Mouse (Mus musculus) liver, embryonic 14.5 days (tissue): ENCODE results near the gene Ccdc17. TPM values are rescaled to one million over a fixed set of nuclear protein-coding genes. Genes with fewer than 3 reads are reported as not detected.

ENCODE experiments used
- ATAC-seq: fragments of 200-750 bp; cut with Nextera tagmentation; 2 replicates; pipeline ENCODE4 v1.8.0; 2017; ENCODE audit warnings: moderate number of reproducible peaks, mild to moderate bottlenecking, moderate library complexity; ENCODE audit not compliant: insufficient read depth
- DNase-seq, 3 experiments: peaks; one replicate each; pipeline ENCODE4 v3.0.0-alpha.2; 2012 to 2013; ENCODE audit warnings: low read depth in 3 of 3, low spot score in 3 of 3
- H3K27ac ChIP-seq: fragments of 300-500 bp; sonication (generic); 2 replicates; pipeline ENCODE4 v1.5.1; 2014; ENCODE audit warnings: moderate library complexity, mild to moderate bottlenecking, control low read depth, inconsistent platforms
- H3K27me3 ChIP-seq: fragments of 300-500 bp; sonication (generic); 2 replicates; pipeline ENCODE4 v1.6.1; 2014; ENCODE audit warnings: mild to moderate bottlenecking, low read length, moderate library complexity; ENCODE audit not compliant: control insufficient read depth, insufficient read depth
- H3K36me3 ChIP-seq: fragments of 300-500 bp; sonication (generic); replicated peaks from 2 replicates; pipeline ENCODE4 v1.6.1; 2014; ENCODE audit warnings: low read depth; ENCODE audit not compliant: control insufficient read depth, insufficient read depth
- H3K4me1 ChIP-seq, 2 experiments: fragments of 200-500 bp in 1 of 2; fragments of 300-500 bp in 1 of 2; sonication (generic) in 1 of 2; replicated peaks; 2 replicates each; pipeline ENCODE4 v1.6.1; 2012 to 2014; ENCODE audit warnings: antibody characterized with exemption in 1 of 2, inconsistent platforms in 1 of 2, low read length in 1 of 2; ENCODE audit not compliant: control insufficient read depth in 2 of 2, insufficient read depth in 2 of 2
- H3K4me2 ChIP-seq: fragments of 300-500 bp; sonication (generic); 2 replicates; pipeline ENCODE4 v1.6.1; 2014; ENCODE audit warnings: low read depth, mild to moderate bottlenecking, control low read depth, moderate library complexity
- H3K4me3 ChIP-seq, 2 experiments: fragments of 200-500 bp in 1 of 2; fragments of 300-500 bp in 1 of 2; sonication (generic) in 1 of 2; 2 replicates each; pipeline ENCODE4 v1.5.1; 2012 to 2014; ENCODE audit warnings: low read depth in 2 of 2, low read length in 2 of 2, mild to moderate bottlenecking in 2 of 2, control low read depth in 1 of 2, inconsistent platforms in 1 of 2, moderate library complexity in 1 of 2; ENCODE audit not compliant: insufficient read depth in 1 of 2
- H3K9ac ChIP-seq: fragments of 300-500 bp; sonication (generic); replicated peaks from 2 replicates; pipeline ENCODE4 v1.6.1; 2014; ENCODE audit warnings: mild to moderate bottlenecking, control low read depth, moderate library complexity
- H3K9me3 ChIP-seq: fragments of 300-500 bp; sonication (generic); 2 replicates; pipeline ENCODE4 v1.6.1; 2016; ENCODE audit warnings: low read length, mixed read lengths; ENCODE audit not compliant: control insufficient read depth
- CTCF ChIP-seq: IDR thresholded peaks from 2 replicates; pipeline ENCODE4 v1.5.1; 2016; ENCODE audit warnings: antibody characterized with exemption, low read depth, control low read depth
- EP300 ChIP-seq: IDR thresholded peaks from 2 replicates; pipeline ENCODE4 v1.6.1; 2016; ENCODE audit warnings: antibody characterized with exemption, low read depth
- WGBS: fragments of 180-500 bp; shearing (Covaris S2); extraction: QIAGEN DNeasy Blood & Tissue Kit; methylation state at CpG from one replicate; pipeline ENCODE4 v1.1.7; 2014; ENCODE audit not compliant: insufficient replicate concordance; 5-methylcytosine and 5-hydroxymethylcytosine counted together
- polyA plus RNA-seq, 2 experiments: library from polyadenylated mRNA; depleted of rRNA in 1 of 2; stranded (reverse) in 1 of 2; unstranded in 1 of 2; fragments of >200 nt; fragmentation: Nextera tagmentation in 1 of 2; extraction: Ambion mirVana in 1 of 2; gene quantifications; 2 replicates each; pipeline versions ENCODE4 v1.2.1 to v1.2.3; 2012 to 2014

Gene Ccdc17
- polyA plus RNA-seq, 2 experiments = 1.9 TPM

- no peak overlapping the region for H3K4me2 ChIP-seq
- no peak for DNase-seq
- WGBS = 49% methylated on average over 6 of the region's 6 CpGs
- no peak overlapping the region for H3K27ac ChIP-seq
- H3K4me3 ChIP-seq = no peak overlapping the region
- H3K27me3 ChIP-seq = no peaks in the 10 kb centered on the region
- no peaks in the 10 kb centered on the region for H3K9me3 ChIP-seq
- no peak overlapping the region for H3K9ac ChIP-seq
- H3K36me3 ChIP-seq = peaks cover 32% of the 10 kb centered on the region
- 0 out of 2 replicates have a peak, but pooled peaks have one; percentile 21 for ATAC-seq
- TF ChIP-seq EP300 (no peak), CTCF (peak; percentile 61)
- H3K4me1 ChIP-seq = peaks cover 1 to 2% of the 10 kb centered on the region in 2 experiments; a peak in 2 of 4 replicates
Measured at GRCm38 (mm10) chr4:116644326-116644725, 47.9 kb downstream of the Ccdc17 start.

GRCm38 (mm10) chr4:116645624-116646023 lies 49.2 kb downstream of the Ccdc17 start:
- Histone ChIP-seq H3K4me3 (no peak overlapping the region), H3K4me2 (no peak overlapping the region), H3K4me1 (peaks cover 9 to 12% of the 10 kb centered on the region in 2 experiments), H3K27me3 (no peaks in the 10 kb centered on the region), H3K9ac (no peak overlapping the region), H3K27ac (no peak overlapping the region), H3K9me3 (no peaks in the 10 kb centered on the region), H3K36me3 (peaks cover 22% of the 10 kb centered on the region)
- 76% methylated on average over 7 of the region's 7 CpGs for WGBS
- ATAC-seq (no peak), DNase-seq (no peak)
- no peak for TF ChIP-seq CTCF
- TF ChIP-seq EP300 = no peak

- WGBS = 84% methylated on average over 2 of the region's 2 CpGs
- ATAC-seq (no peak), DNase-seq (no peak)
- H3K4me2 ChIP-seq = peak overlapping the region; percentile 84
- no peaks in the 10 kb centered on the region for H3K27me3 ChIP-seq
- H3K9ac ChIP-seq = no peak overlapping the region
- H3K4me1 ChIP-seq = peaks cover 13 to 16% of the 10 kb centered on the region in 2 experiments
- 0 out of 2 replicates have a peak, but pooled peaks have one; percentile 14 for TF ChIP-seq EP300
- TF ChIP-seq CTCF = no peak
- H3K27ac ChIP-seq = no peak overlapping the region
- peaks cover 5% of the 10 kb centered on the region for H3K36me3 ChIP-seq
- H3K9me3 ChIP-seq = no peaks in the 10 kb centered on the region
- H3K4me3 ChIP-seq = peak overlapping the region in 1 of 2 experiments; percentile 18; a peak in 2 of 4 replicates
Measured at GRCm38 (mm10) chr4:116649411-116649810, 53.0 kb downstream of the Ccdc17 start.

Other genes with a start within 250 kb of the Ccdc17 start
- 10.4 and 11.3 TPM in 2 replicates for gene Mast2, start 132.5 kb upstream of the Ccdc17 start, polyA plus RNA-seq (2012; rRNA removed)
- 7.3 and 9.2 TPM in 2 replicates for gene Mast2, start 132.5 kb upstream of the Ccdc17 start, polyA plus RNA-seq (2014; fragmentation: Nextera tagmentation; extraction: Ambion mirVana)
- gene Ipp, start 89.1 kb upstream of the Ccdc17 start, polyA plus RNA-seq (2012; rRNA removed) = 3.8 and 6.0 TPM in 2 replicates
- gene Ipp, start 89.1 kb upstream of the Ccdc17 start, polyA plus RNA-seq (2014; fragmentation: Nextera tagmentation; extraction: Ambion mirVana) = 3.2 and 3.8 TPM in 2 replicates
- 6.3 and 8.3 TPM in 2 replicates for gene Tmem69, start 40.7 kb upstream of the Ccdc17 start, polyA plus RNA-seq (2012; rRNA removed)
- gene Tmem69, start 40.7 kb upstream of the Ccdc17 start, polyA plus RNA-seq (2014; fragmentation: Nextera tagmentation; extraction: Ambion mirVana) = 29.1 and 30.4 TPM in 2 replicates
- 12.7 and 17.3 TPM in 2 replicates for gene Gpbp1l1, start 39.0 kb upstream of the Ccdc17 start, polyA plus RNA-seq (2012; rRNA removed)
- gene Gpbp1l1, start 39.0 kb upstream of the Ccdc17 start, polyA plus RNA-seq (2014; fragmentation: Nextera tagmentation; extraction: Ambion mirVana) = 17.0 and 18.4 TPM in 2 replicates
- 19.2 and 38.1 TPM in 2 replicates for gene Nasp, start 31.3 kb downstream of the Ccdc17 start, polyA plus RNA-seq (2012; rRNA removed)
- gene Nasp, start 31.3 kb downstream of the Ccdc17 start, polyA plus RNA-seq (2014; fragmentation: Nextera tagmentation; extraction: Ambion mirVana) = 61.5 and 66.6 TPM in 2 replicates
- 176 and 194 TPM in 2 replicates for gene Akr1a1, start 55.0 kb downstream of the Ccdc17 start, polyA plus RNA-seq (2012; rRNA removed)
- gene Akr1a1, start 55.0 kb downstream of the Ccdc17 start, polyA plus RNA-seq (2014; fragmentation: Nextera tagmentation; extraction: Ambion mirVana) = 275 and 295 TPM in 2 replicates
- gene Prdx1, start 88.9 kb downstream of the Ccdc17 start, polyA plus RNA-seq (2012; rRNA removed) = 127 and 234 TPM in 2 replicates
- 862 and 916 TPM in 2 replicates for gene Prdx1, start 88.9 kb downstream of the Ccdc17 start, polyA plus RNA-seq (2014; fragmentation: Nextera tagmentation; extraction: Ambion mirVana)
- 7.0 and 8.5 TPM in 2 replicates for gene Mmachc, start 111.8 kb downstream of the Ccdc17 start, polyA plus RNA-seq (2012; rRNA removed)
- 4.1 and 5.9 TPM in 2 replicates for gene Mmachc, start 111.8 kb downstream of the Ccdc17 start, polyA plus RNA-seq (2014; fragmentation: Nextera tagmentation; extraction: Ambion mirVana)
- 12.6 and 16.0 TPM in 2 replicates for gene Ccdc163, start 111.9 kb downstream of the Ccdc17 start, polyA plus RNA-seq (2012; rRNA removed)
- gene Ccdc163, start 111.9 kb downstream of the Ccdc17 start, polyA plus RNA-seq (2014; fragmentation: Nextera tagmentation; extraction: Ambion mirVana) = 9.1 and 12.7 TPM in 2 replicates
- gene Tesk2, start 124.3 kb downstream of the Ccdc17 start, polyA plus RNA-seq (2012; rRNA removed) = 1.3 and 1.6 TPM in 2 replicates
- 3.2 and 3.4 TPM in 2 replicates for gene Tesk2, start 124.3 kb downstream of the Ccdc17 start, polyA plus RNA-seq (2014; fragmentation: Nextera tagmentation; extraction: Ambion mirVana)
- 13.7 and 14.7 TPM in 2 replicates for gene Toe1, start 211.0 kb downstream of the Ccdc17 start, polyA plus RNA-seq (2012; rRNA removed)
- 14.2 and 15.0 TPM in 2 replicates for gene Toe1, start 211.0 kb downstream of the Ccdc17 start, polyA plus RNA-seq (2014; fragmentation: Nextera tagmentation; extraction: Ambion mirVana)
- 2.7 and 3.5 TPM in 2 replicates for gene Mutyh, start 211.1 kb downstream of the Ccdc17 start, polyA plus RNA-seq (2012; rRNA removed)
- 1.7 and 2.1 TPM in 2 replicates for gene Mutyh, start 211.1 kb downstream of the Ccdc17 start, polyA plus RNA-seq (2014; fragmentation: Nextera tagmentation; extraction: Ambion mirVana)
- 0.15 and 0.19 TPM in 2 replicates for gene Hpdl, start 225.1 kb downstream of the Ccdc17 start, polyA plus RNA-seq (2012; rRNA removed)
- gene Hpdl, start 225.1 kb downstream of the Ccdc17 start, polyA plus RNA-seq (2014; fragmentation: Nextera tagmentation; extraction: Ambion mirVana) = 0.13 and 0.19 TPM in 2 replicates